Mouse (Mus musculus) ovary, adult 18-20 months (tissue): ENCODE results near the gene Tm4sf4.

ENCODE experiments used
- DNase-seq: peaks from one replicate; pipeline ENCODE4 v3.0.0; 2022; ENCODE audit warnings: low spot score, mixed read lengths

Tm4sf4 gene

DNA sequence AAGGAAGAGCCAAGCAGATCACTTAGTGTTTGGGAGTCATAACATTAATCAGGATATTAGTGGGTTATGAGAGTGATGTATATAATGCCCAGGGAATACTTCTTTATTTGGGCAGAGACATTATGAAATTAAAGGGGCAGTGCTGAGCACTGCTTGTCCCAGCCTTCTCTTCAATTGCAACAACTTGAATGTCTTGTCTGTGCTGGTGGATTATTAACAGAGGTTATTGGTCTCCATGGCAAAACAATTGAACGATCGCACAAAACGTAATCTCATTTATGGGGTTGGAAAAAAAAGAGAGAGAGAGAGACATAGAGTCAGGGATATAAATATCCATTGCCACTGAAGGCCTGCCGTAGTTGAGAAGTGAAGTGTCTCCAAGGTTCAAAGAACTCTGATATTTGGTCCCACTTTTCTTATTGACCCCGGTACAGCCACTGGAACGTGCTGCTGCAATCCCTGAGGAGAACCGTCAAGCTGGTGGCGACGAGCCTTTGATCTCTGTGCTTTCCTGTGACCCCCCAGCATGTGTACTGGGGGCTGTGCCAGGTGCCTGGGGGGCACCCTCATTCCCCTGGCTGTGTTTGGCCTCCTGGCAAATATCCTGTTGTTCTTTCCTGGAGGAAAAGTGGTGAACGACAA is at the start of gene Tm4sf4:
Tm4sf4 (plus strand) TSS at position 226 of the 642 bp plus-strand sequence.
- DNase-seq, result no peak

DNA sequence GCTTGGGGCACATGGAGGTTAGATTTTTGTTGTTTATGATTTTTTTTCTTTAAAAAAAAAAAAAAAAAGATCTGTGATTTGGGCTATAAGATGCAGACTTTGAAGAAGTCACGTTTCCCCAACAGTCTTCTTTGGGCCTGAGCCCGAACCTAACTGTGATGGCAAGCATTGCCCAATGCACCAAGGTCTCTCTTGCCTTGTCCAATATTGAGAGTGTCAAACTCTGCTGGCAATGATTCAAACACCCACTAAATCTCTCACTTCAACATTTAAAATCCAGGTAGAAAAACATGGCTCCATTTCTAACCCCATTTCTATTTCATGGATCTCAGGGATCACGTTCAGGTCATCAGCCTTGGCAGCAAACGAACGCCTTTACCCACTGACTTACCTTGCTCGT is 38.7 kb upstream of the Tm4sf4 start:
- DNase-seq, result no peak

DNA sequence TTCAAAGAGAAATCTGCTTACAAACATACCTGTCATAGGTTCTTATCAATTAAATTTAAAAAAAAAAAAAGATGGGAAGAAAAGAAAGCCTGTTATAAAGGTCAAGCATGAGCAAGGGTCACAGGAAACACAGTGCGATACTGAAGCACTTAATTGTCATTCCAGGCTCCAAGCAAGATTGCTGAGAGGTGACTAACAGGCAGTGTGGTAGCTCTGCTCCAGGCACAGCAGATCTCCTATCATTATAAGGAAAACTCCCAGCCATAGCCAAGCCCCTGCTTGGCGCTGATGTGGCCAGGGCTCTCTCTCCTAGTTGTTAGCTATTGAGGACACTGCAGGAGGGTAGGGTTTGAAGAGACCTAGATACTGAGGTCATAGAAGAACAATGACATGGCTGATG is 38.2 kb upstream of the Tm4sf4 start:
- no peak for DNase-seq

DNA sequence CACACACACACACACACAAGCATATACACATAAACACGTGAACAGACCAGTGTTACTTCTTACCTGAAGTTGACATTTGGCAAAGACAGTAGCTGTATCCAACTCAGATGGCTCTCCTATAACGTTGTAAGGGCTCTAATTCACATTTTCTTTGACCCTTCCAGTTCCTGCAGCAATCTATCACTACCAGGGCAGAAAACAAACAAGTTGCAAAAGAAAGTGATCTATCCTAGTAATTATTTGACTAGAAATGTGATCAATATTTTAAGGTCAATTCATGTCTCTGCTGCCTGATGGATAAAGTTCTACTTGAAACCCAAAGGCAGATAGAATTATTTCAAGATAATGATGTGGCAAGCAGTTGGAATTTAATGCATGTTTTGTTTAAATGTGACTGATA is 37.5 kb upstream of the Tm4sf4 start:
- DNase-seq, result no peak

DNA sequence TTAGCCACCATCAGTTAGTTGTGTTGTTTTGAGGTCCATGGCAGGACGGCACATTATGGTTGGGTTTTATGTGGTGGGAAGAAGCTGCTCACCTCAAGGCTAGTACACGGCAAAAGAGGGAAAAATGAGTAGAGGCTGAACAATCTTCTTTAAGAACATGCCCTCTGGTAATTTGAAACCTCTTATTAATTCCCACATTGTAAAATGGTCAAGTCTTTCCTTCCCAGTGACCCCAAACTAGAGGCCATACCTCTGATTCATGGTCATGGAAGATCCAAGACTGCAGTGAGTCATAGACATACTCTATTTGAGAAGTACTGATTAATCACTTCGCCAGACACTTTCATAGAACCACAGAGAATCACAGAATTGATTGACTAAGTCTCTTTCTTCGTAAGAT is 13.6 kb upstream of the Tm4sf4 start:
- DNase-seq, result no peak

DNA sequence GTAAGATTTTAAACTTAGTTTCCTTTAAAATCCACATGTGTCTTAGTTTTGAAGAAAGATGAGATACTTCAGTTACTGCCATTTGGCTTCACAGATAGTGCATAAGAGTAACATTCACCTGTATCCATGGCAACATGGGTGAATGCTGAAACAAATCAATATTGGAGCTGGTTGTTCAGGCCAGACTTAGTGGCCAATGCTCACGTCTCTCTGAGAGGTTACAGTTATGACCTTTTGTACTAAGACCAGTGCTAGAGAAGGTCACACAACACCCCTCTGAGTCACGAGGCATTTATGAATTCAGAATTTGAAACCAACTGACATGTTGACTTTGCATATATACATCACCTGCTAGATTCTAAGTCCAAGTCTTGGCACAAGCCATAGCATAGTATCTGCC is 4.9 kb upstream of the Tm4sf4 start:
- DNase-seq, result no peak

DNA sequence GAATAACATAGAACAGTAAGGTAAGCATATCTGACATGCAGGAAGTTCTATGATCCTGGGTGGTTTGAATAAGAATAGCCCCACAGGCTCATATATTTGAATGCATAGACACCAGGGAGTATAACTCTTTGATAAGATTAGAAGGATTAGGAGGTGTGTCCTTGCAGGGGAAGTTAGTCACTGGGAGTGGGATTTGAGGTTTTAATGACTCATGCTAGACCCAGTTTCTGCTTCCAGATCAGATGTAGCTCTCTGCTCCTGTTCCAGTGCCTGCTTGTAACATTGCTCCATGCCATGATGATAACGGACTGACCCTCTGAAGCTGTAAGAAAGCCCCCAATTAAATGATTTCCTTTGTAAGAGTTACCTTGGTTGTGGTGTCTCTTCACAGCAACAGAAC is 4.5 kb upstream of the Tm4sf4 start:
- DNase-seq, result no peak

DNA sequence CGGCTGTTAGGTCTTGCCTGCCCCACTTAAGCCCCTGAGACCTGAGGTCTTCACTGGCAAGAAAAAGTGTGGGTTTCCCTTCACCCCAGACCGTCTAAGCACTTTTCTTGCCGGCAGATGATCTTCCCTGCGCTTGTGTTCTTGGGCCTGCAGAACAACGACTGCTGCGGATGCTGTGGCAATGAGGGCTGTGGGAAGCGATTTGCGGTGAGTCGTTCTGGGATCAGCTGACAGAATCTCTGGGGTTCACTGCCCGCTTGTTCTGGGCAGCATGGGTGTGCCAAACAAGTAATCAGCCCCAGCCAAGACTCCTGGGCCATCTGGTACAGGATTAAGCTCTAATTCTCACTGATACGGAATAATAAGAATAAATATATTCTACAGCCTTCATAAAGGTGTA is 1.2 kb downstream of the Tm4sf4 start:
- no peak for DNase-seq

DNA sequence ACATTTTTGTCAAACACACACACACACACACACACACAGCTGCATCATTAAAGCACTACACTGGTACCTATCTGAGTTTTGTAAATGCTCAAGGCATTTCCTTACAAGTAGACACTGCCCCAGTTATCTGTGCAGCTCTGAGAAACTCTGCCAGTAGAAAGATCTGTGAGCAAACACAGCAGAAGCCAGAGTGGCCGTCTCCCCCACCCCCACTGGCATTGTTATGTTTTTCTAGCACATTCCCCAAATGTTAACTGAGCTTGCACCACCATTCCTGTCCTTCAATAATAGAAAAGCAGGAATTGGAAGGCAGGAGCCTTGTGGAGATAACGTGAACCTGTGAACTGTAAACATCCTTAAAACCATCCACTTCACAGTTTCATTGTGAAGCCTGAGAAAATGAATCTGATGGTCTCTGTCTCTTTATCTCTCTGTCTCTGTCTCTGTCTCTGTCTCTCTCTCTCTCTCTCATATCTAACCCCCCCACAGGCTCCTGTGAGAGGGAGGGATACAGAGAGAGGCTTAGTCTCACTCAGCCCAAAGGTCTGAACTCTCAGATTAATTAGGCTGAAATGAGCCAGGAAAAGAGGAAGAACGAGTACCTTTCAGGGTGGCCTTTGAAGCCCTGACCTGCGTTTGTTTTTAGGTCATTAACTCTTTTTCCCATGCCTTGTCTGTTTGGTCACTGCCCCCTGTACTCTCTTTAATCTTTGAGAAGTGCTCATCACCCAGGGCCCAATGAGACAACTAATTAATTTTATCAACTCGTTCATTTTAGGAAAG is 3.8 kb downstream of the Tm4sf4 start:
- peak; percentile 37 for DNase-seq

DNA sequence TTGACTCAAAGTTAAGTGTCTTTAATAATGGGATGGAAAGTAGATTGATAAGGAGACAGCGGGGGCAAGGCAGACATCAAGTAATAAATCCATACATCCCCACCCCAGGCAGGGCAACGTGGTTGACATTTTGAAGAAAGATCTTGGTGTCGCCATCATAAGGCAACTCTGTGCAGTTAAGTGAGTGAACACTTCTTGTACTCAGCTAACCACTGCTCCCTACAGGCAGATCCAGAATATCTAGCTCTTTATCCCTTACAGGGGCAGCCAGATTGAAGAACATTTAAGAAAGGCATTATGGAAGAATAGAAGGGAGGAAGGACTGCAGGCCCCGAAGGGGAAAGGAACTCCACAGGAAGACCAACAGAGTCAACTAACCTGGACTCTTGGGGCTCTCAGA is 4.4 kb downstream of the Tm4sf4 start:
- DNase-seq, result no peak

DNA sequence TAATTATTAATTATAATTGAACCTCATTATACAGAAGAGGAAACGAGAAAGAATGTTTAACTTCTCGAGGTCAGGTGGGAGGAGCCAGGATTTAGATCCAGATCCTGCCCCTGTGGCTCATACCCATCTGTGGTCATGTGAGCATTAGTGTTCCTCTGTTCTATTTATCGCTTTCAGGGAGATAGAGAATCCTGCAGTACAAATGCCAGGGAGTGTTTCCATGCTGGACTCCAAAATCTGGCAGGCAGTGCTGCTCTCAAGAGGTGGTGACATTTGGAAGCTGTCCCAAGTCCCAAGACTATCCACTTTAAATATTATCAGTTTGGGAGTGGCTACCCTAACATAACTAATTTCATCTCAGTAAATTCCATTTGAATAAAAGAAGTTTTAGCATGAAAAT is 6.6 kb downstream of the Tm4sf4 start:
- DNase-seq, result no peak

DNA sequence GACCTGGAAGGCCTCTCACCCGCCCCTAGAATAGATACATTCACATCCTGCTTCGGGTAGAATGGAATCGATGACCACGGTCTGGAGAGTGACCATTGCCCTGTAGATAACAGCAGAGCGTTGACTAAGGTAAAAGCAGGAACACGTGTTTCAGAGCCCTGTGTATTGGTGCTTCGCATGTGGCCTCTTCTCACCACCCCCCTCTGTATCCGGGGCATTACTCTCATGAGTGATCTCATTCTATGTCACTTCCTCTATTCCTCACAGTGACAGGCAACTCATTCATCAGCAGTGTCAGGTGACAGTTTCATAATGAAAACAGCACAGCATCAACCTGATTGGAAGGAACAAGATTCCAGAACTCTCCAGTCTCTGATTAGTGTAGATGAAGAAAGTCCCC is 10.2 kb downstream of the Tm4sf4 start:
- no peak for DNase-seq

DNA sequence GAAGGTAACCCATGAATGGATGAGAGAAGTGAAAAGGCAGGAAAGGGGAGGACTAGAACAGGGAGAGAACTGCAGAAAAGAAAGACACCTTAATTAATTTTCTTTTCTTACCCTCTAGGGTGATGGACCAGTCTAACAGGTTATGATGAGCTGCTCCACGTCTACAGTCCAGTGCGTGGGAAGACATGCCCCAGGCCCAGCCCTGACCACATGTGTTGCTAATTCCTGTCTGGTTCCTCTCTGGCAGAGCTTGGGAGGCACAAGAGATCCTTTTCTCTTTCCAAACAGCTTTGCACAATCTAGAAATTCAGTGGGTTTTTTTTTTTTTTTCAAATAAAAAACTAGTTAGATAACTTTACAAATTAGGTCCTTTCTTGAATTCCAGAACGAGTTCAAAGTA is 15.8 kb downstream of the Tm4sf4 start:
- no peak for DNase-seq

DNA sequence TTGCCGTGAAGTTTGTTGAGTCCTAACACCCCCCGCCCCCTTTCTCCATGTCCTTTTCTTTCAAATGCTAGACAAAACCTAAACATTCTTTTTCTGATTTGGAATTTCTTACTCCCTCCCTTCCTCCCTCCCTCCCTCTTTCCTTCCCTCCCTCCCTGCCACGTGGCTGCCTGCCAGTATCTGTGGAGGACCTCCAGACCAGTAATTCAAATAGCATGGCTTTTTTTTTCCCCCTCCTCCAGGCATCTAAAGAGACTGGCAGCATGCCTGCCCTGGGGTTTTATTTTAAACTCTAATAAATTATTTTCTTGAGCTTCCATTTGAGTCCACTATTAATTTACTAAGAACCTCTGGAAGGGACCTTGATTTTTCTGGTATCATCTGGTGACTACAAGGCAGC is 20.6 kb downstream of the Tm4sf4 start:
- DNase-seq, result peak; percentile 48

DNA sequence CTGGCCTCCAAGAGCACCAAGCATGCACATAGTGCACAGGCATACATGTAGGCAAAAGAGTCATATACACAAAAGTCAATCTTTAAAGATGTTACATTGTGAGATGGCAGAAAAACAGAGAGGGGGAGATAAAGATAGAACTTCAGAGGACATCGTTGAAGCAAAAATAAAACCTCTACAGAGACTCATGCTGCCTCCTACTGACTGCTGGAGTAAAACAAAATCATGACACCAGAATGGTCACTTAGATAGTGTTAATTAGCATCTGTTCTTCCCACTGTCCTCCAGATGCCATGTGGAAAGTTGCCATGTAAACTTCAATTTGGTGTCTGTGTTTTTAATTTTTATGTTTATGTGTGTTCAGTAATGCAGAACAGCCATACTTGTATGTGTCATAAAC is 22.8 kb downstream of the Tm4sf4 start:
- no peak for DNase-seq

DNA sequence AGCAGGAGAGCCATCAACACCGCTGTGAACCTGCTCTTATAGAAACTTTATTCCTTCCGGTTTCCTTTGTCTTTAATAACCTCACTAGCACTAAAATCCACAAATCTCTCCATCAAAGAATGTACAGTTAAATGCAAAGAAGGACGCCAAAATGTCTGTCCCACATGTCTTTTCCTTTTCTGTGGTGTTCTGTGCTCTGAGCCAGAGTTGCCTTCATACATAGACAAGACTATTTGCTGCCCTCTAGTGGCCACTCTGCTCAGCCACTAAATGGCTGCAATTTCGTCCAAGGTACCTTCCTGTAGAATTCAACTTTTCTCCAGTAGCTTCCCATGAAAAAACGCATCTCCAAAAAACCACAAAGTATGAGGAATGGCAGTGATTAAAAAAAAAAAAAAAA is 23.3 kb downstream of the Tm4sf4 start:
- DNase-seq, result peak; percentile 24

DNA sequence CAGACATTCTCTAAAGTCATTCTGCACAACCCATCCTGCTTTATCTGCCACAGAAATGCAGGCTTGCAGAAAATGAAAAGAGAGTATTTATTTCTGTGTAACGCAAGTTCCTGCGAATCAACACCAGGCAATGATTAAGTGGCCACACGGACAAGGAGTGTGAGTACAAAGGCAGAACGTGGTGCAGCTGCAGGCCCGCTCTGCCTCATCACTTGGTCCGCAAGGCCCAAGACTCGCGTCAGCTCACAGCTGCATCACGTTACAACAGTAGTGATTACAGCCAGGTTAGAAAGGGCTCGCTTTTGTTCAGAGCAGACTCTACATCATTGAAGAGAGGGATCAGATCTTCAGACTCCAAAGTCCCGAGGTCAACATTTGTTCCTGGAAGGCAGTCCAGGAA is 33.5 kb downstream of the Tm4sf4 start:
- no peak for DNase-seq

DNA sequence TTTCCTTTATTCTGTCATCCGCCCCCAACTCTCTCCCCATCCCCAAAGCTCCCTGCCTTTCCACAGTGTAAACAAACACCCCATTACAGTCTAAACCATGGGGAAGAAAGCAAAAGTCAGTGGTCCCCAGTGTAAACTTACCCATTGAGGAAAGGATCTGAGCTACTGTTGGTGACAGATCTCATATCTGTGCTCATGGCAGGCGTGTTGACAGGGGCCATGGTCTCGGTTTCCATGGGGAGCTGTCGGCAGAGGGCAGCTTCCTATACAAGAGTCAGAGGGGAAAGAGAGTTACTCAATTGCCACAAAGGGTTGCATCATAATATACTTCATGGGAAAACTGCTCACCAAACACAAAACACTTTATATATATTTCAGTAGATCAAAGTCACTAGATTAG is 38.2 kb downstream of the Tm4sf4 start:
- no peak for DNase-seq

DNA sequence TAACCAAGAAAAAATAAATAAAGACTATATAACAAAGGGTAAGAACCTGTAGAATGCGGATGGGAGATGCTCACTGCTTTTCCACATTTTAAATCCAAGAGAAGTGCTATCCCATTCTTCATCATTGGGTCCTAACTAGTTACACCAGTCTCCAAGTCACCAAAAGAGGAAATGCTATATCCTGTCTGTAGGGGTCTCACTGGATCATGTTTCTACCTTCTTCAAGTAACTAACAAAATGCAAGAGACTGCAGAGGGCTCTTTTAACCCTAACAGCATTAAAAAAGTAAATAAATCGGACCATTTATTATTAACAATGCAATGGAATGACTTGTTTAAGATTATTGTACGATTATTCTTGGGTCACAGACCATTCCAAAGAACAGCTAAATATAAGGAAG is 41.2 kb downstream of the Tm4sf4 start:
- DNase-seq, result no peak

DNA sequence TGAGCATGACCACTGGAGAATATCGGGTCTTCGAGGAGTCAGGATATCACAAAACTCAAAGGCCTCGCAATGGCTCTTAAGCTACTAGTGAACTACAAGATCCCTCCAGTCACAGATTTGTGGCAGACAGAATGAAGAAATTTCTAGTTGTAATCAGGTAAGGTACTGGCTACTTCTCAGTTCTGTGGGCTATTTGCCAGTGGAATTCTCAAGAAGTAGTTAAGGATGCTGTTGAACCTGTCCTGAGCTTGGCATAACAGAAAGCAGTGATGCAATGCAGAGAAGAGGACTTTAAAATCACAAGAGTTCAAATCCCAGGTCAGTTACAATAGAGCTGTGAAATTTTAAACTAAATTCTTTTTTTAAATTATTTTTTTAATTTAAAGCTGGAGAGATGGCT is 44.2 kb downstream of the Tm4sf4 start:
- no peak for DNase-seq

DNA sequence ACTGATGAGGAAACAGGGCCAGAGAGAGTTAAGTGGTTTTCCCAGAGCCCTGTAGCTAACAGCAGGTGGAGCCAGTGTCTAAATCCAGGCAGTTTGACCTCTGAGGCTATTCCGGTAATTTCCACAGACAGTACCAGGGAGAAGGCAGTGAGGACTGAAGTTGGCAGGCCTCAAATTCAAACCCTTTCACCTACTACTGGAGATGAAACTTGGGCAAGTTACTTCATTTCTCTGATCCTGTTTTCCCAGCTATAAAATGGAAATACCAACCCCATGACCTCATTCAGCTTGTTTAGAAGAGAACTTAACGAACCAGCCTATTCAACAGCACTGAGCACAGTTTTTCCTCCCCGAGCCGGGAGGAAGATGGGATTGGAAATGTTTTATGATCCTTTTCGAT is 45.2 kb downstream of the Tm4sf4 start:
- peak; percentile 38 for DNase-seq

DNA sequence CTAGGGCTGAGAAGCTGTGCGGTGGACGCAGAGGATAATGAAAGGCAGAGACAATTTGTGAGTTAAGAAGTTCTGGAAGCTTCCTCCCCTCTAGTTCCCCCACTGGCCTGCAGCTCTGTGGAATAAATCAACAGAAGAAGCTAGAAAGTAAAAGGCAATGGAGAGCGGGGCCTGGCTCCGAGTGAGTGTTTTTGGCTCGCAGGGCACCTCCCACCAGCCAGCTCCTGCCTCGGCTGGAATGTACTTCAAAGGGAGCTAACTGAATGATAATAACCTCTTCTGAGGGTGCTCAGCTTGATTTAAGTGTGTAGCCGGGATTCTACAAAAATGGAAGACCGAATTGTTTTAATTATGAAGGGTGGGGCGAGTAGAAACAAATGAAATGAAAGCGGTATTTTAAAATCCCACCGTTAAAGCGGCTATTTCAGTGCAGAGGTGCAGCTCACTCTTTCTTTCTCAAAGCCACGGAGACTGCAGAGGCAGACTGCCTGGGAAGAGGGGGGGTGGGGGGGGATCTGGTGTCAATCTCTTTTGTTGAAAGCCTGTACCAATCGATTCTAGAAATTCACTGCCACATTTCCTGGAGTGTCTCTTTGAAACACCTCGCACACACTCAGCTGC is 46.0 kb downstream of the Tm4sf4 start:
- DNase-seq, result peak; percentile 41

DNA sequence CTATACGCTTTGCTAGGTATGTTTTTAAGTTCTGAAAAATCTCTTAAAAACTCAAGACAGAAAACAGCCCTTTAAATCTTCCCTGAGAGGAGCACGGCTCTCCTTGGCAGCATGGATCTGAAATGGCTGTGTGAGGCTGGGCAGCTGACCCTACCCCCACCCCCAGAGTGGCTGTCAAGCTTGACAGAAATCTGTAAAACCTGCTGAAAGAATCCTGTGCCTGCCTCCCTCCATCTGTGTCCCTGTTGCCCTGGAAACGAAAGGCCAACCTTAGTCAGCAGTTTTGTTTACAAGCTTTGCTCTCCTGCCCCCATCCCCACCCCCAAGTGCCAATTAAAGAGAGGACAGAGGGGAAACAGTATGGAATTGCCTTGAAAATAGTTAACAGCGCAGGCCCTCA is 47.3 kb downstream of the Tm4sf4 start:
- DNase-seq, result no peak

DNA sequence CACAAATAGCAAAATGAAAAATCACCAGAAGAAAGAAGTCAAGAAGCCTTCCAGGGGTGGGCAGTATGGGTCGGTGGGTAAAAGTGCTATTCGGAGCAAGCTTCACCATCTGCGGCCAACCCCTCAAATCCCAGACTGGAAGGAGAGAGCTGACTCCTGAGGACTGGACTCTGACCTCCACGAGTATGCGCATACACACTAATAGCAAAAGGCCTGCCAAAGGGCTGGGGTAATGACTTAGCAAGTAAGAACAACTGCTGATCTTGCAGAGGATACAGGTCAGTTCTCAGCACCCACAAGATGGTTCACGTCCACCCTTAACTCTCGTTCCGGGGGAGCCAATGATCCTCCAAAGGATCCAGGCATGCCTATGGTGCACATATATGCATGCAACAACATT is 49.3 kb downstream of the Tm4sf4 start:
- no peak for DNase-seq
